Comparison of ENCODE assay signal across 14 mouse cellular contexts in the genomic region with DNA sequence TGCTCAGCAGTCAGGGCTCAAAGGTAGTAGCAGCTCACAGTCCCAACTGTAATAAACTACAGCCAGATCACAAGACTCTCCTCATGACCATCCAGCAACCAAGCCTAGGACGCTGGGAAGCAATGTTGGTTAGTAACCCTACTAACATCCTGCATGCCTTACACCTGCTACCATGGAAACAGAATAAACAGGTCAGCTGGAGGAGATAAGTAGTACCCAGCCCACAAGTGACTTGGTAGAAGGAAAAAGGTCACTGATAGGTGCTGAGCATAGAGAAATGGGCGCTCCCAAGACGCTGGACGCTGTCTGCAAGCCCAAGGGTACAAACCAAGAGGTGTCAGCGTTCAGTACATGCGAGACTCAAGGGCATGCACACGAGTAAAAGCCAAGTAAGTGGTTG. TPM values are rescaled to one million over a fixed set of nuclear protein-coding genes. Genes with fewer than 3 reads are reported as not detected.
DNase-seq lines count a peak whose midpoint lies in the region; ATAC-seq and TF ChIP-seq lines count a peak whose summit lies in the region.
"Had no signal": no experiment of that assay in that cellular context is flagged by ENCODE, and none has a peak within 500 bp of the region (broad histone marks: within the 10 kb centered on the region; RNA-seq: fewer than 3 reads in every experiment).

No protein-coding gene starts in this region.

- no peak overlapping the region for H3K4me3 ChIP-seq in kidney, adult 2 months (ENCODE audit: insufficient read depth, low read depth, low read length)
- H3K4me3 ChIP-seq in kidney, embryonic 16.5 days (ENCODE audit: low read length): no peak overlapping the region
- no peak overlapping the region for H3K4me3 ChIP-seq in heart, embryonic 13.5 days
- no peak overlapping the region for H3K4me3 ChIP-seq in heart, postnatal 0 days (ENCODE audit: low read depth, low read length)
- H3K4me3 ChIP-seq in stomach, postnatal 0 days (ENCODE audit: low read depth, low read length): no peak overlapping the region
- H3K4me3 ChIP-seq in left cerebral cortex, adult 2 months: no peak overlapping the region
- H3K4me3 ChIP-seq: hindbrain, embryonic 12.5 days; midbrain, embryonic 12.5 days had no signal

- H3K27ac ChIP-seq in kidney, adult 2 months (ENCODE audit: insufficient read depth, low read depth, low read length): no peak overlapping the region
- no peak overlapping the region for H3K27ac ChIP-seq in kidney, embryonic 16.5 days (ENCODE audit: low read length)
- H3K27ac ChIP-seq in heart, embryonic 13.5 days (replicated peaks): peak overlapping the region; percentile 56
- peak overlapping the region; percentile 85 for H3K27ac ChIP-seq in heart, postnatal 0 days (ENCODE audit: low read depth)
- peak overlapping the region; percentile 49; the same call in 1 of the 2 replicates for H3K27ac ChIP-seq in stomach, postnatal 0 days (replicated peaks)
- no peak overlapping the region for H3K27ac ChIP-seq in left cerebral cortex, adult 2 months
- H3K27ac ChIP-seq: hindbrain, embryonic 12.5 days; midbrain, embryonic 12.5 days had no signal

- DNase-seq in kidney, adult 2 months: peak; percentile 25
- peak; percentile 49 for DNase-seq in heart, postnatal 0 days (ENCODE audit: low spot score)
- DNase-seq in stomach, postnatal 0 days (ENCODE audit: low spot score): no peak
- no peak for DNase-seq in cerebellum, adult 9-11 months
- no peak for DNase-seq in left cerebral cortex, adult 2 months (ENCODE audit: extremely low spot score in 1 of 2, low spot score in 2 of 2)
- DNase-seq: cerebellum, adult 9-10 months; lung, adult 18-20 months; right cerebral cortex, postnatal 25 days; thymus, adult 18-20 months had no signal

- H3K4me2 ChIP-seq in kidney, embryonic 16.5 days (replicated peaks; ENCODE audit: low read depth, low read length): no peak overlapping the region
- H3K4me2 ChIP-seq in heart, embryonic 13.5 days: peak overlapping the region; percentile 22
- H3K4me2 ChIP-seq in heart, postnatal 0 days (ENCODE audit: low read depth, low read length): peak overlapping the region; percentile 22; the same call in 1 of the 2 replicates
- no peak overlapping the region for H3K4me2 ChIP-seq in stomach, postnatal 0 days (replicated peaks; ENCODE audit: low read depth)
- H3K4me2 ChIP-seq: hindbrain, embryonic 12.5 days; midbrain, embryonic 12.5 days had no signal

- H3K9me3 ChIP-seq in kidney, embryonic 16.5 days (ENCODE audit: low read length): no peaks in the 10 kb centered on the region
- H3K9me3 ChIP-seq in heart, embryonic 13.5 days: no peaks in the 10 kb centered on the region
- H3K9me3 ChIP-seq in heart, postnatal 0 days (replicated peaks; ENCODE audit: control insufficient read depth, low read length): no peaks in the 10 kb centered on the region
- no peaks in the 10 kb centered on the region for H3K9me3 ChIP-seq in stomach, postnatal 0 days (ENCODE audit: control insufficient read depth, low read length)
- H3K9me3 ChIP-seq: hindbrain, embryonic 12.5 days; midbrain, embryonic 12.5 days had no signal

- H3K36me3 ChIP-seq in kidney, adult 2 months (ENCODE audit: control insufficient read depth, insufficient read depth, low read length): no peaks in the 10 kb centered on the region; the same call in none of the 2 replicates
- H3K36me3 ChIP-seq in kidney, embryonic 16.5 days (ENCODE audit: insufficient read depth, low read length): peaks cover 41% of the 10 kb centered on the region
- H3K36me3 ChIP-seq in heart, embryonic 13.5 days: peaks cover 78% of the 10 kb centered on the region
- peaks cover 56% of the 10 kb centered on the region for H3K36me3 ChIP-seq in heart, postnatal 0 days (replicated peaks; ENCODE audit: control insufficient read depth, insufficient read depth, low read length)
- H3K36me3 ChIP-seq in stomach, postnatal 0 days (ENCODE audit: control insufficient read depth, insufficient read depth, low read length): peaks cover 11% of the 10 kb centered on the region

- H3K27me3 ChIP-seq in kidney, adult 2 months (replicated peaks; ENCODE audit: control insufficient read depth, insufficient read depth, low read length): no peaks in the 10 kb centered on the region
- H3K27me3 ChIP-seq in kidney, embryonic 16.5 days (ENCODE audit: insufficient read depth, low read length): no peaks in the 10 kb centered on the region
- H3K27me3 ChIP-seq in heart, embryonic 13.5 days (replicated peaks): no peaks in the 10 kb centered on the region
- H3K27me3 ChIP-seq in heart, postnatal 0 days (ENCODE audit: control insufficient read depth, insufficient read depth, low read length): no peaks in the 10 kb centered on the region
- no peaks in the 10 kb centered on the region for H3K27me3 ChIP-seq in stomach, postnatal 0 days (ENCODE audit: control insufficient read depth, insufficient read depth, low read length)
- H3K27me3 ChIP-seq: hindbrain, embryonic 12.5 days; midbrain, embryonic 12.5 days had no signal

- WGBS in kidney, adult 2 months: 59% methylated on average over 7 of the region's 7 CpGs
- 86% methylated on average over 7 of the region's 7 CpGs for WGBS in kidney, embryonic 16.5 days
- 47% methylated on average over 7 of the region's 7 CpGs for WGBS in heart, embryonic 13.5 days
- WGBS in heart, postnatal 0 days: 39% methylated on average over 7 of the region's 7 CpGs
- WGBS in stomach, postnatal 0 days: 75% methylated on average over 7 of the region's 7 CpGs

- TF ChIP-seq EP300 in heart, postnatal 0 days (IDR thresholded peaks at IDR 0.05; ENCODE audit: low read depth): no peak
- TF ChIP-seq EP300 in stomach, postnatal 0 days (optimal IDR thresholded peaks at IDR 0.05): no peak

- H3K4me1 ChIP-seq in kidney, adult 2 months (ENCODE audit: control insufficient read depth, insufficient read depth, low read length): peaks cover 9% of the 10 kb centered on the region; the same call in 1 of the 2 replicates
- peaks cover 11% of the 10 kb centered on the region for H3K4me1 ChIP-seq in kidney, embryonic 16.5 days (ENCODE audit: insufficient read depth, low read length)
- peaks cover 83% of the 10 kb centered on the region for H3K4me1 ChIP-seq in heart, embryonic 13.5 days
- H3K4me1 ChIP-seq in heart, postnatal 0 days (ENCODE audit: control insufficient read depth, insufficient read depth): peaks cover 59% of the 10 kb centered on the region
- peaks cover 8% of the 10 kb centered on the region; the same call in 1 of the 2 replicates for H3K4me1 ChIP-seq in stomach, postnatal 0 days (replicated peaks; ENCODE audit: control insufficient read depth, insufficient read depth)

- ATAC-seq in kidney, embryonic 16.5 days (ENCODE audit: low FRiP score, low TSS enrichment): no peak
- no peak for ATAC-seq in heart, embryonic 13.5 days (ENCODE audit: extremely low read depth, insufficient number of reproducible peaks, low FRiP score, low TSS enrichment)
- no peak for ATAC-seq in heart, postnatal 0 days (ENCODE audit: insufficient read depth, low read depth)
- ATAC-seq in stomach, postnatal 0 days (ENCODE audit: low FRiP score, low TSS enrichment): peak; percentile 62
- ATAC-seq: inflammation-experienced regulatory T-cells, adult 6 months had no signal

- H3K9ac ChIP-seq in kidney, embryonic 16.5 days (replicated peaks; ENCODE audit: low read length): no peak overlapping the region
- peak overlapping the region; percentile 50 for H3K9ac ChIP-seq in heart, embryonic 13.5 days
- no peak overlapping the region for H3K9ac ChIP-seq in heart, postnatal 0 days (replicated peaks; ENCODE audit: low read depth, low read length)
- H3K9ac ChIP-seq in stomach, postnatal 0 days (ENCODE audit: low read length): no peak overlapping the region
- H3K9ac ChIP-seq: hindbrain, embryonic 12.5 days; midbrain, embryonic 12.5 days had no signal

- no peak for TF ChIP-seq CTCF in kidney, adult 2 months (conservative IDR thresholded peaks at IDR 0.05; ENCODE audit: insufficient read depth, insufficient read length, low read depth, low read length)
- no peak for TF ChIP-seq CTCF in heart, postnatal 0 days (IDR thresholded peaks at IDR 0.05; ENCODE audit: low read depth)
- no peak for TF ChIP-seq CTCF in stomach, postnatal 0 days (IDR thresholded peaks at IDR 0.05; ENCODE audit: low read depth)
- TF ChIP-seq CTCF in left cerebral cortex, adult 2 months (IDR thresholded peaks at IDR 0.05): no peak

- intact Hi-C loops in left cerebral cortex, adult 2 months (cut with DNase I): no loop called here

- no peak for TF ChIP-seq POLR2A in kidney, adult 2 months (IDR thresholded peaks at IDR 0.05; ENCODE audit: low read depth, low read length)

RNA-seq across cellular contexts. Expression of a gene that starts 4.1 kb away (rescaled TPM):
- 82.8 and 85.5 TPM in 2 replicates for polyA plus RNA-seq in kidney, adult 2 months (2012; rRNA removed)
- 45.4 and 47.1 TPM in 2 replicates for polyA plus RNA-seq in kidney, embryonic 16.5 days (2015; fragmentation: Nextera tagmentation; extraction: Ambion mirVana)
- polyA plus RNA-seq in heart, embryonic 13.5 days (2015; fragmentation: Nextera tagmentation; extraction: Ambion mirVana): 102 and 105 TPM in 2 replicates
- 251 and 256 TPM in 2 replicates for total RNA-seq in heart, postnatal 0 days (2014; rRNA removed; ENCODE audit: low replicate concordance)
- 188 and 230 TPM in 2 replicates for polyA plus RNA-seq in heart, postnatal 0 days (2015; fragmentation: Nextera tagmentation; extraction: Ambion mirVana)
- 26.7 and 27.2 TPM in 2 replicates for polyA plus RNA-seq in stomach, postnatal 0 days (2015; fragmentation: Nextera tagmentation; extraction: Ambion mirVana)
- total RNA-seq in left cerebral cortex, adult 2 months (2021): 100 to 1,000 TPM; 181 to 199 TPM

RNA-seq across cellular contexts. Expression of a gene that starts 31.7 kb away (rescaled TPM):
- polyA plus RNA-seq in kidney, adult 2 months (2012; rRNA removed): 1.0 and 1.4 TPM in 2 replicates
- polyA plus RNA-seq in kidney, embryonic 16.5 days (2015; fragmentation: Nextera tagmentation; extraction: Ambion mirVana): 12.9 and 13.1 TPM in 2 replicates
- 7.5 and 8.0 TPM in 2 replicates for polyA plus RNA-seq in heart, embryonic 13.5 days (2015; fragmentation: Nextera tagmentation; extraction: Ambion mirVana)
- total RNA-seq in heart, postnatal 0 days (2014; rRNA removed; ENCODE audit: low replicate concordance): 3.2 and 9.4 TPM in 2 replicates
- 5.9 and 6.1 TPM in 2 replicates for polyA plus RNA-seq in heart, postnatal 0 days (2015; fragmentation: Nextera tagmentation; extraction: Ambion mirVana)
- 2.6 and 2.8 TPM in 2 replicates for polyA plus RNA-seq in stomach, postnatal 0 days (2015; fragmentation: Nextera tagmentation; extraction: Ambion mirVana)
- 10 to 100 TPM in 1 of 2 experiments, 1 to 10 TPM in 1; 9.9 to 11.8 TPM for total RNA-seq in left cerebral cortex, adult 2 months (2021)

RNA-seq across cellular contexts. Expression of a gene that starts 31.8 kb away (rescaled TPM):
- polyA plus RNA-seq in kidney, adult 2 months (2012; rRNA removed): 27.7 and 35.6 TPM in 2 replicates
- 55.3 and 55.4 TPM in 2 replicates for polyA plus RNA-seq in kidney, embryonic 16.5 days (2015; fragmentation: Nextera tagmentation; extraction: Ambion mirVana)
- polyA plus RNA-seq in heart, embryonic 13.5 days (2015; fragmentation: Nextera tagmentation; extraction: Ambion mirVana): 27.2 and 27.6 TPM in 2 replicates
- 24.0 and 73.6 TPM in 2 replicates for total RNA-seq in heart, postnatal 0 days (2014; rRNA removed; ENCODE audit: low replicate concordance)
- 18.0 and 19.2 TPM in 2 replicates for polyA plus RNA-seq in heart, postnatal 0 days (2015; fragmentation: Nextera tagmentation; extraction: Ambion mirVana)
- 14.5 and 16.6 TPM in 2 replicates for polyA plus RNA-seq in stomach, postnatal 0 days (2015; fragmentation: Nextera tagmentation; extraction: Ambion mirVana)
- 10 to 100 TPM; 18.6 to 20.3 TPM for total RNA-seq in left cerebral cortex, adult 2 months (2021)

RNA-seq across cellular contexts. Expression of a gene that starts 36.1 kb away (rescaled TPM):
- 42.1 and 45.9 TPM in 2 replicates for polyA plus RNA-seq in kidney, adult 2 months (2012; rRNA removed)
- 58.6 and 61.5 TPM in 2 replicates for polyA plus RNA-seq in kidney, embryonic 16.5 days (2015; fragmentation: Nextera tagmentation; extraction: Ambion mirVana)
- polyA plus RNA-seq in heart, embryonic 13.5 days (2015; fragmentation: Nextera tagmentation; extraction: Ambion mirVana): 43.7 and 49.2 TPM in 2 replicates
- 84.0 and 107 TPM in 2 replicates for total RNA-seq in heart, postnatal 0 days (2014; rRNA removed; ENCODE audit: low replicate concordance)
- 48.9 and 55.6 TPM in 2 replicates for polyA plus RNA-seq in heart, postnatal 0 days (2015; fragmentation: Nextera tagmentation; extraction: Ambion mirVana)
- polyA plus RNA-seq in stomach, postnatal 0 days (2015; fragmentation: Nextera tagmentation; extraction: Ambion mirVana): 20.1 and 21.7 TPM in 2 replicates
- total RNA-seq in left cerebral cortex, adult 2 months (2021): 10 to 100 TPM; 14.2 to 14.4 TPM

RNA-seq across cellular contexts. Expression of a gene that starts 40.2 kb away (rescaled TPM):
- 62.6 and 82.4 TPM in 2 replicates for polyA plus RNA-seq in kidney, adult 2 months (2012; rRNA removed)
- 10.4 and 13.9 TPM in 2 replicates for polyA plus RNA-seq in kidney, embryonic 16.5 days (2015; fragmentation: Nextera tagmentation; extraction: Ambion mirVana)
- polyA plus RNA-seq in heart, embryonic 13.5 days (2015; fragmentation: Nextera tagmentation; extraction: Ambion mirVana): 12.4 and 13.0 TPM in 2 replicates
- total RNA-seq in heart, postnatal 0 days (2014; rRNA removed; ENCODE audit: low replicate concordance): 76.2 and 82.2 TPM in 2 replicates
- 8.9 and 10.4 TPM in 2 replicates for polyA plus RNA-seq in heart, postnatal 0 days (2015; fragmentation: Nextera tagmentation; extraction: Ambion mirVana)
- polyA plus RNA-seq in stomach, postnatal 0 days (2015; fragmentation: Nextera tagmentation; extraction: Ambion mirVana): 13.3 and 15.5 TPM in 2 replicates
- 10 to 100 TPM; 28.9 to 31.2 TPM for total RNA-seq in left cerebral cortex, adult 2 months (2021)

Comparison
In these comparisons a context has a peak if more than half of its experiments do, and no peak if none do; other contexts are left out.
1. DNase-seq: peak in kidney, adult 2 months (single experiment) and heart, postnatal 0 days (single experiment); none in stomach, postnatal 0 days (single experiment), cerebellum, adult 9-11 months (single experiment) and left cerebral cortex, adult 2 months (0 of 2).
2. H3K27ac ChIP-seq: peak in heart, embryonic 13.5 days (single experiment), heart, postnatal 0 days (single experiment) and stomach, postnatal 0 days (single experiment); none in kidney, adult 2 months (single experiment), kidney, embryonic 16.5 days (single experiment) and left cerebral cortex, adult 2 months (single experiment).
3. H3K4me2 ChIP-seq: peak in heart, embryonic 13.5 days (single experiment) and heart, postnatal 0 days (single experiment); none in kidney, embryonic 16.5 days (single experiment) and stomach, postnatal 0 days (single experiment).